Comparison of ENCODE assay signal across 9 mouse cellular contexts in the genomic region with DNA sequence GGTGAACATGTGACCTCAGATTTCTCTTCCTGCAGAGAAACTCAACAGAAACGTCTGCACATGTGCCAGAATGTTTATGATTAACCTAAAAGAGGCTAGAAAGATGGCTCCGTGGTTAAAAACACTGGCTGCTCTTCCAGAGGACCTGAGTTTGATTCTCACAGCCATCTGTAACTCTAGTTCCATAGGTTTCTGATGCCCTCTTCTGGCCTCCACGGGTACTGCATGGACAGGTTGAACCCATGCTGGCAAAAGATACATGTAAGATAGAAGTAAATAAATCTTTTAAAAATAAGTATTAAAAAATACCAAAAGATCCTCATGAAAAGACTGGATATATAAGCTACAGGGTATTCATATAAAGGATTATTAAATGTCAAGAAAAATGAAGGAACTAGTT. TPM values are rescaled to one million over a fixed set of nuclear protein-coding genes. Genes with fewer than 3 reads are reported as not detected.
DNase-seq lines count a peak whose midpoint lies in the region; ATAC-seq lines count a peak whose summit lies in the region.
"Had no signal": no experiment of that assay in that cellular context is flagged by ENCODE, and none has a peak within 500 bp of the region (broad histone marks: within the 10 kb centered on the region; RNA-seq: fewer than 3 reads in every experiment).

No protein-coding gene starts in this region.

- no peak overlapping the region for H3K4me2 ChIP-seq in forebrain, embryonic 15.5 days (replicated peaks)
- H3K4me2 ChIP-seq: hindbrain, embryonic 15.5 days had no signal

- ATAC-seq in forebrain, embryonic 15.5 days (replicated peaks): no peak
- ATAC-seq in erythroblast, adult 5-6 weeks (replicated peaks; ENCODE audit: low FRiP score, poor library complexity, severe bottlenecking): no peak

- no peaks in the 10 kb centered on the region for H3K4me1 ChIP-seq in forebrain, embryonic 15.5 days
- H3K4me1 ChIP-seq: hindbrain, embryonic 15.5 days had no signal

- no peaks in the 10 kb centered on the region for H3K27me3 ChIP-seq in forebrain, embryonic 15.5 days
- H3K27me3 ChIP-seq: hindbrain, embryonic 15.5 days had no signal

- H3K9ac ChIP-seq in forebrain, embryonic 15.5 days (replicated peaks): no peak overlapping the region
- H3K9ac ChIP-seq: hindbrain, embryonic 15.5 days had no signal

- H3K9me3 ChIP-seq in forebrain, embryonic 15.5 days: no peaks in the 10 kb centered on the region
- H3K9me3 ChIP-seq: hindbrain, embryonic 15.5 days had no signal

- H3K27ac ChIP-seq in forebrain, embryonic 15.5 days (replicated peaks): no peak overlapping the region
- H3K27ac ChIP-seq: hindbrain, embryonic 15.5 days had no signal

- no peaks in the 10 kb centered on the region for H3K36me3 ChIP-seq in forebrain, embryonic 15.5 days
- H3K36me3 ChIP-seq: hindbrain, embryonic 15.5 days had no signal

- WGBS in forebrain, embryonic 15.5 days: 22% methylated on average over 3 of the region's 3 CpGs

- no peak overlapping the region for H3K4me3 ChIP-seq in forebrain, embryonic 15.5 days
- H3K4me3 ChIP-seq: hindbrain, embryonic 15.5 days had no signal

- peak; percentile 16 for DNase-seq in gastrocnemius, adult 18-20 months (ENCODE audit: low spot score)
- no peak for DNase-seq in gastrocnemius, adult 8-10 months (ENCODE audit: low spot score in 2 of 2)
- peak; percentile 22 for DNase-seq in retina, embryonic 14.5 days (ENCODE audit: low spot score)
- DNase-seq in retina, postnatal 1 day: no peak
- DNase-seq in c-Kit-positive CD71-positive TER-119-negative erythroid progenitor cells, embryonic 14.5 days (ENCODE audit: low read depth): peak; percentile 14
- DNase-seq in naive thymus-derived CD4-positive, alpha-beta T cell, adult 2 months (ENCODE audit: low read depth): peak; percentile 23

RNA-seq across cellular contexts. Expression of gene Zfp507, which starts 56.8 kb away (rescaled TPM):
- total RNA-seq in gastrocnemius, adult 18-20 months (2021): 10 to 100 TPM; 14.8 to 20.3 TPM
- total RNA-seq in gastrocnemius, adult 8-10 months (2022): 10 to 100 TPM; 15.8 to 22.5 (median 17.7) TPM
- 16.2 and 18.9 TPM in 2 replicates for polyA plus RNA-seq in forebrain, embryonic 15.5 days (2015; fragmentation: Nextera tagmentation; extraction: Ambion mirVana)
- 1.2 and 1.9 TPM in 2 replicates for total RNA-seq in erythroblast, adult 5-6 weeks (2015; ENCODE audit: low replicate concordance)
- total RNA-seq in erythroblast, adult 5-6 weeks (2017; ENCODE audit: low replicate concordance): 2.6 and 3.8 TPM in 2 replicates

Comparison
In these comparisons a context has a peak if more than half of its experiments do, and no peak if none do; other contexts are left out.
1. DNase-seq: peak in gastrocnemius, adult 18-20 months (single experiment), retina, embryonic 14.5 days (single experiment), c-Kit-positive CD71-positive TER-119-negative erythroid progenitor cells, embryonic 14.5 days (single experiment) and naive thymus-derived CD4-positive, alpha-beta T cell, adult 2 months (single experiment); none in gastrocnemius, adult 8-10 months (0 of 2) and retina, postnatal 1 day (single experiment).